Mouse (Mus musculus) lung, adult 18-20 months (tissue): ENCODE data around the gene P4ha3.

Source experiments
- DNase-seq, 2 experiments: peaks; one replicate each; pipeline ENCODE4 v3.0.0; 2022; ENCODE audit warnings: mixed read lengths in 2 of 2

The P4ha3 gene

GRCm38 (mm10) chr7:100307872-100308653, 22.7 kb downstream of the P4ha3 start:
- no peak for DNase-seq

DNA sequence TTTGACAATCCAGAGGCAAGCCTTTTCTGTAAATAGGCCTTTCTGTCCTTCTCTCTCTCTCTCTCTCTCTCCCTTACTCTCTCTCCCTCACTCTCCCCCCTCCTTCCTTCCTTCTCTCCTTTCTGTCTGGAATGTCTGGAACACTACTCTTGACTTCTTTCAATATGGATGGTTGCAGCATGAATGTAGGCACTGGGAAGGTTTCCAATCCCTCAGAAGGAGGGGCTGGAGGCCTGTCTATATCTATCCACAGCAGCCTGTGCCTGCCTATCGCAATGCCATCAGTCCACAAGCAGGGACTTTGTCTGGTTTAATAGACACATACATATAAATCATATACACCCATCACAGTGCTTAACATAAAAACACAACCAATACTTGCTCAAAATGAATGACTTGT, 23.9 kb downstream of the P4ha3 start:
- no peak for DNase-seq

GRCm38 (mm10) chr7:100309679-100310078, 24.4 kb downstream of the P4ha3 start:
- DNase-seq: no peak

DNA sequence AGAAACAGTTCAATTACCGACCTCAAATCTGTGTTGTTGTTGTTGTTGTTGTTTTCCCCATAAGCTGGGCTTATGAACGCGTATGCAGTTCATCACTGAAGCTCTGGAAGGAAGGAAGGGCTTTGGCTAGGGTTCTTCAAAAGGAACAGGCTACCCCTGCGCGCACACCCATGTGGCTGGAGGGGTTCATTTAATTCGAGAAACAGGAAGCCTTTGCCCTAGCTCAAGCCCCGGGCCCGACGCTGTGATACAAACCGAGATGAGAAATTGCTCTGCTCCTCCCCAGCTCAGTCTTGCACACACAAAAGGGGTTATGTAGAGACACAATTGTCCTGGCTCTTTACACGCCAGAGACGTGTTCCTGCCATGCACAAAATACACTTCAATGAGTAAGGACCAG, 25.0 kb downstream of the P4ha3 start:
- DNase-seq: no peak

DNA sequence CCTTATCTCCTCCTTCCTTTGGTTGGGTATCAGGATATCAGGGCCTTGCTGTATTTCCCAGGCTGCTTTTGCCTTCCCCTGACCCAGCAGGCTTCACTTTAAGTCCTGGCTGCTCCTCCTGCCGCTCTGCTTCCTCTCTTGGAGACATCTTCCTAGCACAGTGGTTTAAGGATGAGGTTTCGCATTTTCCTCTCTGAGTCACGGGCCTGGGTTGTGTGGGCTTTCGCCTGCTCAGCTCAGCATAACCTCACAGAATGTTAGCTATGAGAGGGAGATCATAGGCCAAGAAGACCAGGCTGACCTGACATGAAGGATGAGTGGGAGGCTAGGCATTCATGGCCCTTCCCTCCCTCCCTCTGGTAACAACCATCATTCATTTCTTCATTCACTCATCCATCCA, 27.4 kb downstream of the P4ha3 start:
- DNase-seq: no peak

DNA sequence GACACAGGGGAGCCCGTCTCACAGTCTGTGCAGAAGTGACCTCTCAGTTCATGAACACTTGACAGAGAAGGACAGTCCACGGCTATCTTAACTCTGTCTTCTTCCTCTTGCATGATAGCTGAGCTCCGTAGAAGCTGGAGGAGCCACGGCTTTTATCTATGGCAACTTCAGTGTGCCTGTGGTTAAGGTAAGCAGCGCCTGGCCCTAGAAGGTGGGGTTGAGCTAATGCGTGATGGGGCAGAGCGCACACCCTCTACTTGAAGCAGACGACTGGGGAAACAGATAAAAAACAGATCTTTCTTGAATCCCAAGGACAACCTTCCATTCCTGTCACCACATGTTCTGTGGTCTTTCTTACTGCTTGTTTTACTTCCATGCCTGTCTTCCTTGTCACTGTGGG, 31.6 kb downstream of the P4ha3 start:
- DNase-seq: no peak

DNA sequence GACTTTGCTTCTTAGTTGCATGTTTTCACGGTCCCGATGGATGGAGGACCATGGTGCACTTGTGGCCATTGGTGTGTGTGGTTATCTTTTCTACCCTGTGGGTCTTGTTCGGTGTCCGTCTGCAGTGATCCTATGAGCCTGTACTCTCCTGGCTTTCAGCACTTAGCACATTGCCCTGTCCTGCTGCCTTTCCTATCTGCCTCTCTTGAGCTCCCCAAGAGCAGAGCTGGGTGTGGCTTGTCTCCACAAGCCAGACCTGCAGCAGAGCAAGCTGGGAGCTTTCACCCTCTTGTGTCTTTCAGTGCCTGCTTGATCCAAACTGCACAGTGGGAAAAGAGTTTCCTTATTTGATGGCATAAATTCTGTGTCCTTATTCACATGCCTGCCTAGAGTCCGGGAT, 32.2 kb downstream of the P4ha3 start:
- DNase-seq: no peak

DNA sequence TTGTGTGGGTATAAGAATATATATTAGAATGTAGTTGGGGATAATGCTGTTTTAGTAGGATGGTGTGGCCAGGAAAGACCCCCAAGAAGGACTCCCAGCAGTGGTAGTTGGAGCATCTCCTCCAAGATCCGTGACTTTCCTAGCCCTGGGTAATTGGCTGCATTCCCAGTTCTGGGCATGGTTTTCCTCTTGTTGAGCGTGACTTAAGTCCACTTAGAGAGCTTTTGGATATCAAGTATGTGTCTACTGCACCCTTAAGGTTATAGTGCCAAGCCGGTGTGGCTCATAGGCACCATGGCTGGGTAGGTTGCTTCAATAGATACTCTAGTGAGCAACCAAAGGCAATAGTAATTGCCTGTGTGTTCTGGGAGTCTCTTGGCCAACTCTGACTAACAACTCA, 38.4 kb downstream of the P4ha3 start:
- peak; percentile 53 to 68 for DNase-seq

DNA sequence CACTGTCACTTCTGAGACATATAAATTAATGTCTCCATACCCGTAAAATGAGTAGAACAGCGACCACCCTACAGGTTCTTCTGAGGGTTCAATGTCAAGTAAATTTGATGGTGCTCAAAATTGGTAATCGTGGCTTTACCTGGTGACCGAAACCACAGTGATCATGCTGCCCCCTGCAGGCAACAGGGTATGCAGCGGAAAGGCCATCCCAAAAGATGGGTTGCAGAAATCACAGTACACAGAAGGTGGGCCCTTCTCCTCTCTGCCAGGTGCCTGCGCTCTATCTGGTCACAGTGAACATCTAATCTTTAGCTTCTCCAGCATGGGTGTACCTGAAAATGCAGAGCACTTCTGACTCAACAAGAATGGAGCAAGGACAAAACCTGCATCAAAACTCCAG, 40.2 kb downstream of the P4ha3 start:
- DNase-seq: peak in 1 of 2 experiments; percentile 32

DNA sequence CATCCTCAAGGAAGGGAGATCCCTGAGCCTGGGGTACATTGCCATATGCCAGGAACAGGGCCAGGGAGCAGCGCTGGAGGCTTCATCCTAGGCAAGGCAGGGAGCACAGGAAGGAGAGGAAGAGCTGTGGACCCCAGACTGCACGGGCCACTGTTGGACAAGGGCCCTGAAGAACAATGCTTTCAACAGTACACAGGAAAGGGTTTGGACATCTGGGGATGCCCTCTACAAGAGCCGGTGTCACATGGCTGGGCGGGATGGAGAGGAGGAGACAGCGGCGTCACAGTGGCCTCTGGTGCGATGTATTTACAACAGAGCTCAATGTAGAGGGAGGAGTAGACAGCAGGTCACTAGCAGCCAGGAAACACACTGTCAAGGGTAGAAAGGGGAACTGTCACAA, 42.2 kb downstream of the P4ha3 start:
- DNase-seq: peak; percentile 37 to 56

DNA sequence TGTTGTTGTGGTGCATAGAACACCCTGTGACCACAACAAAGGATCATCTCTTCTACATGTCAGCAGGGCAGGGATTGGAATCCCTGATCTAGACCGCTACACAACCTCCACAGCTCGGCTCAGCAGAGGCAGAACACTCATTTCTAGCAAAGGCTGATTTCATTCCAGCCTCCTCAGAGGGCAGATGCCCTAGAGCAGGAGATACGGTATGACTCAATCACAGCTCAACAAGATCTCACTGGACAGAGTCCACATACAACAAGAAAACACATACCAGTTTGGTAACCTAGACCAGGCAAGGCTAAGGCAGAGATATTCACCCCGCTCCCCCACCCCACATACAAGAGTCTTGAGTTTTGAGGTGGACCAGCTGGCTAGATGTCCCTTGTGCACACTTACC, 43.3 kb downstream of the P4ha3 start:
- DNase-seq: no peak

DNA sequence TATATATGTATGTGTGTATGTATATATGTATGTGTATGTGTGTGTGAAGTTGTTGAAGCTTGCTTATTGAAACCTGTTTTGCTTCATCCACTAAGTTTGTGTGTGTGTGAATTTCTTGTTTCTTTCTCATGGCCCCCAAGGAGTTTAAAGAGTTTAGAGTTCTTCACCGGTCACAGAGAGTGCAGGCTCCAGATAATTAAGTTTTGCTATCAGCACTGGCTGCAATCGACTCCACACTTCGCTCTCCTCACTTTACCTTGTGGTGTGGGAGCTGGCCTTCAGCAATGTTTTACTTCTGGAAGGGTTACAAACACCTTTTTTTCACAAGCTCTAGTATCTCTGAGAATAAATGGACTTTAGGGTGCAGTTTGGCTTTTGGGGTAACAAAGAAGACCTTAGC, 45.9 kb downstream of the P4ha3 start:
- DNase-seq: no peak

DNA sequence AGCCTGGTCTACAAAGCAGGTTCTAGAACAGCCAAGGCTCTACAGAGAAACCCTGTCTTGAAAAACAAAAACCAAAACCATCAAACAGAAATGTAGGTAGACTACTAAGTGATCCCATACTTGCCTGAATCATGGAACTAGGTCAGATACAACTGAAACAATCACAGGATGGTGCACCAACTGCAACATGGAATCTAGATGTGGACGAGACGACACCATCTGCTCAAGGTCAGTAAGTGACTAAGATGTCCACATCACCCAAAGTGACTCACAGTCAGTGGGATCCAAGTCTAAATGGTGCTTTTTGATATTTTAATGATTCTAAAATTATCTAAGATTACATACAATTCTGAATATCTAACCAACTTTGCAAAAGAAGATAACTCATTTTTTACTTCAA, 50.6 kb downstream of the P4ha3 start:
- no peak for DNase-seq

DNA sequence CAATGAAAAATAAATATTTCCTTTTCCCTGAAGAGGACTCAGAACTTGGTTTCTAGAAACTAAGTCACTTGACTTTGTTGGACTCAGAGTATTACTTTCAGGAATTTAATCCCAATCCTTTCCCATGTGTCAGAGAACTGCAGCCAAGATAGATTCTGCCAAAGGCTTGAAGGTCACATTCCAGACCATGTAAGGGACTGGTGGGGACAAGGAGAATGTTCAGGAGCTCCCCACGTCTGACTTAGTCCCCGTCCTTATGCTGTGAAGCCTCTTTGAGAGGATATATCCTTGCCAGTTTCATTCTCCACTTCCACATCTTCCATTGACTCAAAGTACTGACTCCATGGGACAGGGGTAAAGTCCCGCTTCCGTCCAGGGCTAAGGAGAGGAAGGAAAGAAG, 69.7 kb downstream of the P4ha3 start:
- no peak for DNase-seq

GRCm38 (mm10) chr7:100356324-100356723, 71.0 kb downstream of the P4ha3 start:
- DNase-seq: no peak

GRCm38 (mm10) chr7:100356768-100357167, 71.4 kb downstream of the P4ha3 start:
- DNase-seq: no peak

- no peak for DNase-seq
Measured at GRCm38 (mm10) chr7:100357856-100358255, 72.5 kb downstream of the P4ha3 start.

DNA sequence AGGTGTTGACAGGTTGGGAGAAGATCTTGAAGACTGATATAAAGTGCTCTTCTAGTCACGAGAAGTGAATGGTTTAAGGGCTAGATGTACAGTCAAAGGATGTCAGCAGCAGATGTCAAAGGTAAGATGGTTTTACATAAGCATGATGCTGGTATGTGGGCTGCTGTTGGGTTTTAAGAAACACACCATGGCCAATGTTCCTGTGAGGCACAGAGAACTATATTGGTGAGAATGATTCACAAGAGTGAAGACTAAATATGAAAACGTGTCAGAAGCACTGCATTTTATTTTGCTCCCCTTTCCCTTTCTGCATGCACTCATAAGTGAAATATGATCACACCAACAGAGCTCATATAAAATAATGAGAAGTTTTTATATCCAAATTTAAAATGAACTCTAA, 77.8 kb downstream of the P4ha3 start:
- DNase-seq: no peak

GRCm38 (mm10) chr7:100364888-100365287, 79.6 kb downstream of the P4ha3 start:
- DNase-seq: peak; percentile 6 to 8
